Mouse (Mus musculus): ENCODE results near the gene Fblim1. TPM values are rescaled to one million over a fixed set of nuclear protein-coding genes. Genes with fewer than 3 reads are reported as not detected.

Gene Fblim1
- polyA plus RNA-seq, 1 experiment: 45.7 TPM

DNA sequence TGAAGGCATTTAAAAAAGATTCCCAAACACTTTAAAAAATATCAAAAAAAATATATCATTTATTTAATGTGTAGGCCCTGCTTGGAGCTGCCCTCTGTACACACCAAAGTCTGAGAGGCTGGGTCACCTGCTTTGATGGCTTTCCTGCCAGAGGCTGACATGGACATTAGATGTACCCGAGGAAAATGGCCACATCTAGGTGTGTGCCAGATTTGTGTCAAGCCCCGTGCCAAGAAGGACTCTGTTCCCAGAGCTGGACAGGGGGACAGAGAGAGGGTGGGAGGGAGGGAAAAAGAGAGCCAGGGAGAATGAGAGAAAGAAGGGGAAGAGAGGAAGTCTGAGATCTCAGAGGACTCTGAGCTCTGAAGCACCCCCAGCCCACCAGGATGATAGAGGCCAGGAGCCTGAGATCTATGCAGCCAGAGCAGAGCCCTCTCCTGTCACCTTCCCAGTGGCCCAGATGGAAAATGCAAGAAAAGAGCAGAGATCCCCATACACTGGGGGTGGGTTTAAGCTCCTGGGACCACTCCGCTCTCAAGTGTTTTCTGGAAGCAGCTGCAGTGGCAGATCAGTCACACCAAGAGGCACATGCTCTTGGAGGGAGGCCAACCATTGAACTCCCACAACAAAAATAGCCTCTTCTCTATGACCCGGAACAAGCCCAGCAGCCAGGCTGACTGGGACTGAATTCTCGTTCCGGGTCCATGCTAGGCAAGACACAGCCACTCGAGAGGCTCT is 37.4 kb upstream of the Fblim1 start:
- Histone ChIP-seq H3K4me1 (ENCODE audit: control insufficient read depth, insufficient read depth, low read length) (peaks cover 5% of the 10 kb centered on the region; the same call in 1 of the 2 replicates), H3K4me3 (replicated peaks; ENCODE audit: extremely low read depth, low read depth, low read length) (no peak overlapping the region)
- 18% methylated on average over 7 of the region's 7 CpGs for WGBS
- TF ChIP-seq CTCF (IDR thresholded peaks at IDR 0.05; ENCODE audit: insufficient read depth, low read length) (no peak), POLR2A (IDR thresholded peaks at IDR 0.05; ENCODE audit: borderline replicate concordance, extremely low read depth, low read depth, low read length) (no peak)
- peak; percentile 27 for DNase-seq

DNA sequence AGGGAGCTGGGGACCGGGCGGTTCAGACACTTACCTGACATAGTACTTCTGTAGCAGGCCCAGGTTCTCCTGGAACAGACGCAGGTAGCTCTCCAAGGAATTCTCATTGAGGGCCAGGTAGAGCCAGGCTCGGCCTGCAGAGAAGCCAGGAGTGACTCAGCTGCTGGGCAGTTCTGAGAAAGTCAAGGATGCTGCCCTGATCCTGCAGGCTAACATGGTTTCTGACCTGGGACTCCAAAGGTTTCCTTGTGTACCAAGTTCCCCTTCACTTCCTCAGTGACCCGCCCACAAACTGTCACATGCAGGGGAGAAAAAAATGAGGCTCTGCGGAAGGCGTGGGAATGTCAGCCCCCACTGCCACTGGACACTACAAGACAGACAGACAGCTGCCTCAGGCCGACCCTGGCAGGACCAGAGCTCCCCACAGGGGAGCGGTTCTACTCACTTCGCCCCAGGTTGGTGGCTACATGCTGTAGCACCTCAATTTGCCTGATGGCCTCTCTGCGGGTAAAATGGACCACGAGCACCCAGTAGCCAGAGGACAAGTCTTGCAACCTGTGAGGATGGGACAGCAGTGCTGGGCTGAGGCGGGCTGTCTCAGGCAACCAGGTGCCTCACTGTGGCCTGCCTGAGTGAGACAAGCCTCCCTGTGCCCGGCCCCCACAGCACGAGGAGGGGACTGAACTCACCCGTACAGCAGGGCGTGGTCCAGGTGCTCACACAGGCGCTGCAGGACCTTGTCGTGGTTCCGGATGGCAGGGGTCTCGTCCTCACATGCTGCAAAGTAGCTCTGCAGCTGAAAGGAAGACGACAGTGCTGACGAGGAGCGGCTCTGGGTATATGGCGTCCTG is 36.3 kb upstream of the Fblim1 start:
- no peak for TF ChIP-seq CTCF (IDR thresholded peaks at IDR 0.05; ENCODE audit: insufficient read depth, low read length)
- Histone ChIP-seq H3K4me1 (ENCODE audit: control insufficient read depth, insufficient read depth, low read length) (peaks cover 5% of the 10 kb centered on the region; the same call in 1 of the 2 replicates), H3K4me3 (replicated peaks; ENCODE audit: extremely low read depth, low read depth, low read length) (no peak overlapping the region)
- 84% methylated on average over 25 of the region's 25 CpGs for WGBS
- no peak for DNase-seq

DNA sequence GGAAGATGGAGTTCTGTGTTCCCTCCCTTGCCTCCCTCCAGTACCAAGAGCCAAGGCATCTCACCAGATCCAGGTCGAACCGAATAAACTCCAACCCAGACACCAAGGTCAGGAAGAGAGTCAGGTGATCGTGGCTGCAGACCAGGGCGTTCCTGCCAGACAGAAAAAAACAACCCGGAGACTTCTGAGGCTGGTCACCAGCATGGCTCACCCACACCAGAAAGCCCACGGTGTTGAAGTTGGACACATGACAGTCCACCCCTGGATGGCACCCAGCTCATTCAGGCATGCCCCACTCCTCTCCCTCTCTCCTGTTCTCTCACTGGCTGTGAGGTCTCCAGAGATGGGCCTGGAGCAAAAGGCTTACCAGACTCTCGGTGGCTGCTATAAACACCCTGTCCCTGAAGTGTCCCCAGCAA is 35.5 kb upstream of the Fblim1 start:
- WGBS: 78% methylated on average over 7 of the region's 7 CpGs
- Histone ChIP-seq H3K4me1 (ENCODE audit: control insufficient read depth, insufficient read depth, low read length) (peaks cover 5% of the 10 kb centered on the region; the same call in 1 of the 2 replicates), H3K4me3 (replicated peaks; ENCODE audit: extremely low read depth, low read depth, low read length) (no peak overlapping the region)
- no peak for DNase-seq
- TF ChIP-seq POLR2A (IDR thresholded peaks at IDR 0.05; ENCODE audit: borderline replicate concordance, extremely low read depth, low read depth, low read length): no peak
- TF ChIP-seq CTCF (IDR thresholded peaks at IDR 0.05; ENCODE audit: insufficient read depth, low read length): no peak

DNA sequence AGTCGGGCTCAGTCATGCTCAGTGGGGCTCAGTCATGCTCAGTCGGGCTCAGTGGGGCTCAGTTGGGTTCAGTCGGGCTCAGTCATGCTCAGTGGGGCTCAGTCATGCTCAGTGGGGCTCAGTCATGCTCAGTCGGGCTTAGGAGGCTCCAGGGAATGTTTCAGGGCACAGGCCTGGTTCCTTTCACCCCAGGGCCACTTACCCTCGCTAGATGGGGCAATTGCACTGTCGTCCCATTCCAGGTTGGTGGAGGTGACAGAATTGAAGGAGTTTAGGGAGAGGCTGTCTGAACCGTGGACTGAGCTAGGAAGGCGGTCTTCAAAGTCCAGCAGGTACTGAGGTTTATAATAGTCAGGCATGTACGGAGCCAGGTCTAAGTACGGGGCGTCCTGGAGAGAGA is 33.6 kb upstream of the Fblim1 start:
- 72% methylated on average over 11 of the region's 11 CpGs for whole genome bisulfite sequencing
- TF ChIP-seq CTCF (IDR thresholded peaks at IDR 0.05; ENCODE audit: insufficient read depth, low read length): peak; percentile 7; the same call in 1 of the 2 replicates
- TF ChIP-seq POLR2A (IDR thresholded peaks at IDR 0.05; ENCODE audit: borderline replicate concordance, extremely low read depth, low read depth, low read length): no peak
- DNase-seq: no peak
- peaks cover 5% of the 10 kb centered on the region; the same call in 1 of the 2 replicates for H3K4me1 ChIP-seq (ENCODE audit: control insufficient read depth, insufficient read depth, low read length)
- no peak overlapping the region for H3K4me3 ChIP-seq (replicated peaks; ENCODE audit: extremely low read depth, low read depth, low read length)

DNA sequence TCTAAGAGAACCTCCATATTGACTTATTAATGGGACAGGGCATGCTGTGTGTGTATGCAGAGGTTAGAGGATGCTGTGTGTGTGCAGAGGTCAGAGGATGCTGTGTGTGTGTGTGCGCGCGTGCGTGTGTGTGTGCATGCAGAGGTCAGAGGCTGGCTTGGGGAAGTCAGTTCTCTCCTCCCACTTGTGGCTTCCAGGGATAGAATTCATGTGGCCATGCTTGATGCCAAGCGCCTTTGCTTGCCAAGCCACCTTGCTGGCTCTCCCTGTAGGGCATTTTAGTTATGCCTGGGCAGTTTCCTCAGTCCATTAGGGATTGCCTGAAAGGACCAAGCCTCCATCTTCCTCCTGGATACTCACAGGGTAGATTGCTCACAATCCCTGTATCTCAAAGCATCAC is 30.8 kb upstream of the Fblim1 start:
- DNase-seq: no peak
- Histone ChIP-seq H3K4me1 (ENCODE audit: control insufficient read depth, insufficient read depth, low read length) (no peaks in the 10 kb centered on the region), H3K4me3 (replicated peaks; ENCODE audit: extremely low read depth, low read depth, low read length) (no peak overlapping the region)
- TF ChIP-seq POLR2A (IDR thresholded peaks at IDR 0.05; ENCODE audit: borderline replicate concordance, extremely low read depth, low read depth, low read length) (no peak), CTCF (IDR thresholded peaks at IDR 0.05; ENCODE audit: insufficient read depth, low read length) (no peak)
- 89% methylated on average over 5 of the region's 5 CpGs for WGBS

DNA sequence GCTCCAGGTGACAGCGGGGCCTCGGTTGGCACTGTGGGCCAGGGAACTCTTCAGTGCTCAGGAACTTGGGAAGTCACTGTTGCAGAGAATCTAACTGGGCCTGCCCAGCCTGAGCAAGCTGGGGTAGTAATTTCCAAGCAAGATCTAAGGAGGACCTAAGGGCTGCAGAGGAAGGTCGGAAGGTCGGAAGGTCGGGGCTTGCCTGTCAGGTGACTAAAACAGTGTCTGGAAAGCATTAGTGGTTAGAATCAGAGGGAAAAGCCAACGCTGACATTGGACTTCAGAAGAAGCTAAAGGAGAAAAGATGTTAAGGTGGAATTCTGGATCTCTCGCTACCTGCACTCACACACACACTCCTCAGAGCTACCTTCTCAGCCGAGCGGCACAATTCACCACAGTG is 30.1 kb upstream of the Fblim1 start:
- 82% methylated on average over 9 of the region's 9 CpGs for WGBS
- Histone ChIP-seq H3K4me3 (replicated peaks; ENCODE audit: extremely low read depth, low read depth, low read length) (no peak overlapping the region), H3K4me1 (ENCODE audit: control insufficient read depth, insufficient read depth, low read length) (no peaks in the 10 kb centered on the region)
- DNase-seq: no peak
- TF ChIP-seq POLR2A (IDR thresholded peaks at IDR 0.05; ENCODE audit: borderline replicate concordance, extremely low read depth, low read depth, low read length) (no peak), CTCF (IDR thresholded peaks at IDR 0.05; ENCODE audit: insufficient read depth, low read length) (no peak)

DNA sequence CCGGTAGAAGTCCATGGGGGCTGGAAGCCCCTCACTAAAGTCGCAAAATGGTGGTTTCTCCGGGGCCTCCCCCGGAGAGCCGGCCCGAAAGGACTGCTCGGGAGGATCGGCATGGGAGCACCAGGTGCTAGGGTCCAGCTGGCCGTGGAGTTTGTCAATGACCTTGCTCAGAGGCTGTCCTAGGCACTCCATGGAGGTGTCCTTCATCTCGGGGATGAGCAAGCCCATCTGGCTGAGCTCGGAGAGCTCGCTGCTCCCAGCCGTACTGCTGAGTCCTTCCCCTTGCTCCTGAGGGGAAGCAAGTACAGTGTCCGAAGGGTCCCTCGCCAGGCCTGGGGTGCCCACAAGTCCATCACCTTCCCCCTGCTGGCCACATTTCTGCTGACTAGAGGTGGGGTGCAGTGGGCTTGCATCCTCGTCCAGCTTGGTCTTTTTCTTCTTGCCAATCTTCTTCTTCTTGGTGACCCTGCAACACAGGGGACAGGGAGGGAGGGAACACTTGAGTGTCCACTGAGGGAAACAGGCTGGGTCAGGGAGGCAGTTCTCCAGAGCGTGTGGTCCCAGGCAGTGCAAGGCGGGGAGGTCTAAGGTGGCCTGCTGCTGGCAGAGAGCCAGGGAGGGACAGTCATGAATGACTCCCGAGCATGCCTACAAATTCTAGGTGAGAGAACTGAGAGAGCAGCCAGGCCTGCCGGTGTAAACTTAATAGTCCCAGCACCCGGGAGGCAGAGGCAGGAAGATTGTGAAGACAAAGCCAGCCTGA is 26.4 kb upstream of the Fblim1 start:
- TF ChIP-seq CTCF (IDR thresholded peaks at IDR 0.05; ENCODE audit: insufficient read depth, low read length) (no peak), POLR2A (IDR thresholded peaks at IDR 0.05; ENCODE audit: borderline replicate concordance, extremely low read depth, low read depth, low read length) (no peak)
- no peak for DNase-seq
- Histone ChIP-seq H3K4me1 (ENCODE audit: control insufficient read depth, insufficient read depth, low read length) (no peaks in the 10 kb centered on the region), H3K4me3 (replicated peaks; ENCODE audit: extremely low read depth, low read depth, low read length) (no peak overlapping the region)
- 80% methylated on average over 21 of the region's 21 CpGs for WGBS

DNA sequence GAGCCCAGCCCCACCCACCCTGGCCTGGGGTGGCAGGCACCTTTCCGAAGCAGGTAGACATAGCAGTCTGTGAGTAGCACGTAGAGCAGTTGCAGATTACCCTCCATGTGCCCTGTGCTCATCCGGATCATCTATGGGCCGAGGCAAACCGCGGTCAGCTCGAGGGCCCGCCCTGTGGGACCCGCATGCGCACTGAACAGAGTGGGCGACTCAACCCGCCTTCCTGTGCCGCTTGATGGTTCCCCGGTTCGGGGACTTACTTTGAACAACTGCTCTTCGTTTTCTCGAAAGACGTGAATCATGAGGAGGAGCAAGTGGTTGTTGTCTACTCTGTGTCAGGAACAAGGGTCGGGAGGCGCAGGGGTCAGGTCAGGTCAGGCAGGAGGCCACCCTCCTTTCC is 25.4 kb upstream of the Fblim1 start:
- TF ChIP-seq POLR2A (IDR thresholded peaks at IDR 0.05; ENCODE audit: borderline replicate concordance, extremely low read depth, low read depth, low read length): no peak
- no peak for TF ChIP-seq CTCF (IDR thresholded peaks at IDR 0.05; ENCODE audit: insufficient read depth, low read length)
- 92% methylated on average over 20 of the region's 20 CpGs for WGBS
- Histone ChIP-seq H3K4me3 (replicated peaks; ENCODE audit: extremely low read depth, low read depth, low read length) (no peak overlapping the region), H3K4me1 (ENCODE audit: control insufficient read depth, insufficient read depth, low read length) (no peaks in the 10 kb centered on the region)
- no peak for DNase-seq

DNA sequence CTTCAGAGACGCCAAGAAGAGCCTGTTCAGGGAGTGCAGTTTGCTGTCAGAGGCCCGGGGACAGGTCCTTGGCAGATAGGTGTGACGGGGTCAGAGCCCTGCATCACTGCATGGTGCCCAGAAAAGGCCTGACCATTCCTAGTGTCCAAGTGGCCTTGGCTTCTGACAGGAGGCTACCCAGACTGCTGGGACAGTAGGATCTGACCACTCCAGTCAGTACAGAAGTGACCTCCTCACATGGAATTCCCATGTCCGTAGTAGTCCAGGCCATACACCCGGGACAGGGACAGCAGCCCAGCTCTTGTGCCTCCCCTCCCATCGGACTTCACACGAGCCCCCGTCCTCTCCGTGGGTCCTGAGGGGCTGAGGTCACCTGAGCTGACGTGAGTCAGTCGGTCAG is 24.1 kb upstream of the Fblim1 start:
- TF ChIP-seq POLR2A (IDR thresholded peaks at IDR 0.05; ENCODE audit: borderline replicate concordance, extremely low read depth, low read depth, low read length) (no peak), CTCF (IDR thresholded peaks at IDR 0.05; ENCODE audit: insufficient read depth, low read length) (no peak)
- Histone ChIP-seq H3K4me1 (ENCODE audit: control insufficient read depth, insufficient read depth, low read length) (no peaks in the 10 kb centered on the region), H3K4me3 (replicated peaks; ENCODE audit: extremely low read depth, low read depth, low read length) (no peak overlapping the region)
- no peak for DNase-seq
- WGBS: 92% methylated on average over 11 of the region's 11 CpGs

All from lung, adult 2 months (tissue).